Mouse (Mus musculus): ENCODE data around the gene Igfals.

DNA sequence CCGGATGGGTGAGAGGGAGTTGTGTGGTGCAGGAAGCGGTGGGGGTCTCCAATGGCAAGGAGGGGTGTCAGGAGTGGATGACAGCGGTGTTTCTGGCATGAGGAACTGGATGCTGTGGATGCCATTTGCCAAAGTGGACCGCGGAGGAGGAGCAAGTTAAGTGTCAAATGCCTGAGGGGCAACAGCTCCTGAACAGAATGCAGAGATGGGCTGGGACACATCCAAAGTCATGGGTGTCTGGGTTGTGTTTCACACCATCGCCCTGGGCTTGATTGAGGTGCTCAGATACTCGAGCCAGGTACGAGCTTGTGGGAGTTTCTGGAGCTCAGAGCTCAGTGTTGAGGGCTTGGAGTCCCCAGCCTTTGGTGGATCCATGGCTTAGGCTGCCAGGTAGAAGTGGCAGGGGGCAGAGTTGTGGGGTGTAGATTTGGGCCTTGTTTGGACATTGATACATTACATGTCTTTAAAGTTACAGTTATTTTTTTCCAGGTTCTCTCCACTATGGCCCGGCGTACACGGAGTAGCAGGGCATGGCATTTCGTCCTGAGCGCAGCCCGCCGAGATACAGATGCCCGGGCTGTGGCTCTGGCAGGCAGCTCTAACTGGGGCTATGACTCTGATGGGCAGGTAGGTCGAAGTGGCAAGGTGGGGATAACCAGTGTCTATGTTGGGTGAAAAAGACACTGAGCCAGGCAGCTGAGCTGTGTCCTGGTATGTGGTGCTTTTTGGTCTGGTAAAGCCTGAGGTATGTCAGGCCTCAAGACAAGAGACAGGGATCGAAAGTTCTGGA, 21.7 kb downstream of the Igfals start:
- no peak for TF ChIP-seq CTCF (IDR thresholded peaks at IDR 0.05; ENCODE audit: borderline replicate concordance, control insufficient read depth, extremely low read depth, insufficient read depth, low read length, poor library complexity)
- no peak for TF ChIP-seq POLR2A (IDR thresholded peaks at IDR 0.05; ENCODE audit: control insufficient read depth, extremely low read depth, insufficient read depth, low read length, poor library complexity)
